Mouse (Mus musculus) forebrain, postnatal 0 days (tissue): ENCODE data around the gene Focad. TPM values are rescaled to one million over a fixed set of nuclear protein-coding genes. Genes with fewer than 3 reads are reported as not detected.

Experiments used
- ATAC-seq: fragments of 200-750 bp; cut with Nextera tagmentation; 2 replicates; pipeline ENCODE4 v1.8.0; 2017; ENCODE audit warnings: mild to moderate bottlenecking, moderate library complexity
- DNase-seq: peaks from one replicate; pipeline ENCODE4 v3.0.0-alpha.2; 2015
- H3K27ac ChIP-seq: fragments of 300-500 bp; sonication (generic); 2 replicates; pipeline ENCODE4 v1.5.1; 2014; ENCODE audit warnings: low read depth, mild to moderate bottlenecking, antibody characterized with exemption, low read length, moderate library complexity, mixed read lengths
- H3K27me3 ChIP-seq: fragments of 300-500 bp; sonication (generic); 2 replicates; pipeline ENCODE4 v1.6.1; 2014; ENCODE audit warnings: mild to moderate bottlenecking, low read length, mixed read lengths; ENCODE audit not compliant: insufficient read depth
- H3K36me3 ChIP-seq: fragments of 300-500 bp; sonication (generic); 2 replicates; pipeline ENCODE4 v1.6.1; 2014; ENCODE audit warnings: mild to moderate bottlenecking, moderate library complexity; ENCODE audit not compliant: insufficient read depth
- H3K4me1 ChIP-seq: fragments of 300-500 bp; sonication (generic); 2 replicates; pipeline ENCODE4 v1.6.1; 2014; ENCODE audit warnings: antibody characterized with exemption; ENCODE audit not compliant: insufficient read depth
- H3K4me2 ChIP-seq: fragments of 300-500 bp; sonication (generic); 2 replicates; pipeline ENCODE4 v1.6.1; 2014; ENCODE audit warnings: low read depth, mild to moderate bottlenecking, moderate library complexity
- H3K4me3 ChIP-seq: fragments of 300-500 bp; sonication (generic); 2 replicates; pipeline ENCODE4 v1.5.1; 2014; ENCODE audit warnings: low read depth, low read length, mixed read lengths
- H3K9ac ChIP-seq: fragments of 300-500 bp; sonication (generic); 2 replicates; pipeline ENCODE4 v1.6.1; 2014; ENCODE audit warnings: mild to moderate bottlenecking
- H3K9me3 ChIP-seq: fragments of 300-500 bp; sonication (generic); 2 replicates; pipeline ENCODE4 v1.6.1; 2016; ENCODE audit warnings: low read length
- CTCF ChIP-seq: sonication (generic); IDR thresholded peaks from 2 replicates; pipeline ENCODE4 v1.5.1; 2016; ENCODE audit warnings: antibody characterized with exemption, control low read depth, low read depth
- WGBS: fragments of 180-500 bp; shearing (Covaris S2); extraction: QIAGEN DNeasy Blood & Tissue Kit; methylation state at CpG from one replicate; pipeline ENCODE4 v1.1.7; 2014; 5-methylcytosine and 5-hydroxymethylcytosine counted together
- polyA plus RNA-seq: library from polyadenylated mRNA; unstranded; fragments of >200 nt; fragmentation: Nextera tagmentation; extraction: Ambion mirVana; gene quantifications from 2 replicates; pipeline ENCODE4 v1.2.1, GENCODE M21; 2015
- total RNA-seq: library from RNA; depleted of rRNA; stranded (reverse); fragments of >200 nt; gene quantifications from 2 replicates; pipeline ENCODE4 v1.2.3, GENCODE M21; 2014; rRNA removed

Focad gene
- total RNA-seq (30.6 and 37.6 TPM in 2 replicates), polyA plus RNA-seq (8.5 and 8.9 TPM in 2 replicates)

- Histone ChIP-seq H3K4me3 (peak within 1 kb of the TSS; percentile 71), H3K9ac (peak within 1 kb of the TSS; percentile 71), H3K27me3 (no peaks in the 10 kb centered on the region), H3K4me1 (0 out of 2 replicates have a peak, but pooled peaks cover 5% of the 10 kb centered on the region), H3K4me2 (peak within 1 kb of the TSS; percentile 85), H3K36me3 (no peaks in the 10 kb centered on the region), H3K27ac (peak within 1 kb of the TSS; percentile 47), H3K9me3 (no peaks in the 10 kb centered on the region)
- DNase-seq, result peak; percentile 98
- ATAC-seq, result peak; percentile 100
- TF ChIP-seq CTCF, result peak; percentile 36
- WGBS, result under 1% methylated on average over 34 of the region's 34 CpGs
Measured at GRCm38 (mm10) chr4:88094062-88094767, at the start of gene Focad. TSS of gene Focad (plus strand) at chr4:88094629.

- WGBS, result 71% methylated on average over 4 of the region's 4 CpGs
- no peak for DNase-seq
Measured at GRCm38 (mm10) chr4:88045151-88045550, 49.3 kb upstream of the Focad start.

GRCm38 (mm10) chr4:88046280-88046679 is 48.1 kb upstream of the Focad start:
- WGBS, result 75% methylated on average over 8 of the region's 8 CpGs
- Histone ChIP-seq H3K9me3 (no peaks in the 10 kb centered on the region), H3K27me3 (no peaks in the 10 kb centered on the region), H3K4me3 (no peak overlapping the region), H3K27ac (no peak overlapping the region), H3K4me2 (no peak overlapping the region), H3K36me3 (no peaks in the 10 kb centered on the region), H3K4me1 (no peaks in the 10 kb centered on the region), H3K9ac (no peak overlapping the region)
- ATAC-seq, result no peak
- no peak for DNase-seq
- no peak for TF ChIP-seq CTCF

More at GRCm38 (mm10) chr4:88045151-88045550, 49.3 kb upstream of the Focad start:
- no peaks in the 10 kb centered on the region for H3K27me3 ChIP-seq
- no peaks in the 10 kb centered on the region for H3K9me3 ChIP-seq
- no peaks in the 10 kb centered on the region for H3K4me1 ChIP-seq
- ATAC-seq, result no peak
- H3K27ac ChIP-seq, result no peak overlapping the region
- no peaks in the 10 kb centered on the region for H3K36me3 ChIP-seq
- H3K4me2 ChIP-seq, result no peak overlapping the region
- TF ChIP-seq CTCF, result no peak
- no peak overlapping the region for H3K9ac ChIP-seq
- H3K4me3 ChIP-seq, result no peak overlapping the region

GRCm38 (mm10) chr4:88075388-88075787 is 19.0 kb upstream of the Focad start:
- 64% methylated on average over 2 of the region's 2 CpGs for WGBS
- H3K27ac ChIP-seq, result no peak overlapping the region
- DNase-seq (no peak), ATAC-seq (peak; percentile 27; the same call in 1 of the 2 replicates)
- H3K4me3 ChIP-seq, result no peak overlapping the region
- no peak for TF ChIP-seq CTCF
- no peak overlapping the region for H3K4me2 ChIP-seq
- H3K27me3 ChIP-seq, result no peaks in the 10 kb centered on the region
- H3K9ac ChIP-seq, result no peak overlapping the region
- no peaks in the 10 kb centered on the region for H3K9me3 ChIP-seq
- no peaks in the 10 kb centered on the region for H3K36me3 ChIP-seq
- no peaks in the 10 kb centered on the region for H3K4me1 ChIP-seq

- Histone ChIP-seq H3K27me3 (no peaks in the 10 kb centered on the region), H3K9ac (no peak overlapping the region), H3K4me1 (no peaks in the 10 kb centered on the region), H3K9me3 (no peaks in the 10 kb centered on the region), H3K4me3 (no peak overlapping the region), H3K36me3 (no peaks in the 10 kb centered on the region), H3K27ac (no peak overlapping the region), H3K4me2 (no peak overlapping the region)
- no peak for TF ChIP-seq CTCF
- ATAC-seq, result no peak
- 78% methylated on average over 3 of the region's 3 CpGs for WGBS
- no peak for DNase-seq
Measured at GRCm38 (mm10) chr4:88078983-88079382, 15.4 kb upstream of the Focad start.

GRCm38 (mm10) chr4:88081417-88081816 is 13.0 kb upstream of the Focad start:
- Histone ChIP-seq H3K36me3 (no peaks in the 10 kb centered on the region), H3K4me3 (no peak overlapping the region), H3K27me3 (no peaks in the 10 kb centered on the region), H3K4me2 (no peak overlapping the region), H3K9ac (no peak overlapping the region), H3K27ac (no peak overlapping the region), H3K4me1 (no peaks in the 10 kb centered on the region), H3K9me3 (no peaks in the 10 kb centered on the region)
- no peak for TF ChIP-seq CTCF
- DNase-seq (no peak), ATAC-seq (no peak)
- 56% methylated on average over 5 of the region's 5 CpGs for WGBS

- 96% methylated on average over 3 of the region's 3 CpGs for WGBS
- H3K4me3 ChIP-seq, result no peak overlapping the region
- ATAC-seq, result no peak
- H3K36me3 ChIP-seq, result no peaks in the 10 kb centered on the region
- H3K27ac ChIP-seq, result no peak overlapping the region
- TF ChIP-seq CTCF, result no peak
- no peaks in the 10 kb centered on the region for H3K4me1 ChIP-seq
- no peak overlapping the region for H3K9ac ChIP-seq
- H3K9me3 ChIP-seq, result no peaks in the 10 kb centered on the region
- H3K27me3 ChIP-seq, result no peaks in the 10 kb centered on the region
- no peak for DNase-seq
- H3K4me2 ChIP-seq, result no peak overlapping the region
Measured at GRCm38 (mm10) chr4:88081885-88082284, 12.5 kb upstream of the Focad start.
